Mouse (Mus musculus) small intestine, adult 2 months (tissue): ENCODE measurements around the gene Prkca. TPM values are rescaled to one million over a fixed set of nuclear protein-coding genes. Genes with fewer than 3 reads are reported as not detected.

ENCODE experiments used
- H3K27ac ChIP-seq: fragments of 200-500 bp; 2 replicates; pipeline ENCODE4 v1.5.1; 2012; ENCODE audit warnings: low read depth, low read length, control low read depth, inconsistent platforms; ENCODE audit not compliant: insufficient read depth
- H3K27me3 ChIP-seq: fragments of 200-500 bp; 2 replicates; pipeline ENCODE4 v1.6.1; 2012; ENCODE audit warnings: mild to moderate bottlenecking, moderate library complexity, low read length, inconsistent platforms; ENCODE audit not compliant: control insufficient read depth, insufficient read depth
- H3K36me3 ChIP-seq: fragments of 200-500 bp; 2 replicates; pipeline ENCODE4 v1.6.1; 2012; ENCODE audit warnings: mild to moderate bottlenecking, low read length, control low read depth, inconsistent platforms; ENCODE audit not compliant: control insufficient read depth, insufficient read depth
- H3K4me1 ChIP-seq: fragments of 200-500 bp; 2 replicates; pipeline ENCODE4 v1.6.1; 2012; ENCODE audit warnings: low read length, inconsistent platforms, mixed read lengths; ENCODE audit not compliant: control insufficient read depth, insufficient read depth, insufficient read length
- H3K4me3 ChIP-seq: fragments of 200-500 bp; 2 replicates; pipeline ENCODE4 v1.5.1; 2012; ENCODE audit warnings: low read depth, mild to moderate bottlenecking, control low read depth, inconsistent platforms, low read length, moderate library complexity
- CTCF ChIP-seq: fragments of 200-500 bp; IDR thresholded peaks from 2 replicates; pipeline ENCODE4 v1.5.1; 2012; ENCODE audit warnings: low read depth, mild to moderate bottlenecking, control low read depth, inconsistent platforms, low read length, moderate library complexity, mixed read lengths; ENCODE audit not compliant: insufficient replicate concordance, insufficient read length; ENCODE audit errors: extremely low read depth
- POLR2A ChIP-seq: fragments of 200-500 bp; IDR thresholded peaks from 2 replicates; pipeline ENCODE4 v1.6.1; 2012; ENCODE audit warnings: low read depth, mild to moderate bottlenecking, control low read depth, inconsistent platforms, low read length, moderate library complexity
- WGBS: fragments of 180-500 bp; shearing (Covaris S2); methylation state at CpG from one replicate; pipeline ENCODE4 v1.1.7; 2018; 5-methylcytosine and 5-hydroxymethylcytosine counted together
- polyA plus RNA-seq: library from polyadenylated mRNA; depleted of rRNA; stranded (reverse); fragments of >200 nt; gene quantifications from 2 replicates; pipeline ENCODE4 v1.2.3, GENCODE M21; 2012

The Prkca gene
- polyA plus RNA-seq, 1 experiment: 13.9 TPM

DNA sequence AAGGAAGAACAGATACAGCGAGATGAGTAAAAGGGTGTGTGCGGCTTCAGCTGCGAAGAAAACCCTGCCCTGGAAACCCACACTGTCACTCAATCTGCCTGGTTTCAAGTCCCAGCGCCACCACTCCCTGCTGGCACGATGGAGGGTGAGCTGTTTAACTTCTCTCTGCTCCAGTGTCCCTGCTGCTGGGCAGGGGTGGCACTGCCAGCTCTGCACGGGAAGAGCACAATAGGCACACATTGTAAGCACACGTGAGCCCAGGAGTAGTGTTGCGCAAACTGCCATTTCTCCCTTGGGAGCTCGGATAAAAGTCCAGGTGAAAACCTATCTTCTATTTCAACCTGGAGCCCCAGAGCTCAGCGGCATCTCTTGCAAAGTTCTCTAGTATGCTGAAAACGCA lies 12.9 kb downstream of the Prkca start:
- H3K36me3 ChIP-seq: peaks cover 11% of the 10 kb centered on the region
- H3K27ac ChIP-seq: peak overlapping the region; percentile 56
- no peak overlapping the region for H3K4me3 ChIP-seq
- peaks cover 20% of the 10 kb centered on the region for H3K4me1 ChIP-seq
- TF ChIP-seq CTCF (no peak), POLR2A (no peak)
- H3K27me3 ChIP-seq: no peaks in the 10 kb centered on the region
- 40% methylated on average over 11 of the region's 11 CpGs for WGBS

DNA sequence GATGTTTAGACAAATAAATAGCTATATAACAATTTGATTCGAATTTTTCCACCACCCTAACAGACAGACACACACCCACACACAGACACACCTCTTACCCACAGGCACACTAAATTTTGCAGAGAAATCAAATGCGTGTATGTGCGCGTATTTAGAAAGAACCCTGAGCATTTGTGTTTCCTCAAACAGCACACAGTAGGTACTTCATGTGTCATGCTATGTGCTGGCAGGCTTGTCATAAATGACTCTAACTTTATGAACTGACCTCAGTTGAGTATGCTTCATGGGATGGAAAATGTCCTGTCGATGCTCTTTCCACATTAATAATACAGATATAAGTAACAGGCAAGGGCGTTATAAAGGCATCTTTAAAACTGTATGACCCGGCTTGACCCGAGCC lies 17.8 kb downstream of the Prkca start:
- H3K27ac ChIP-seq: no peak overlapping the region
- peaks cover 8% of the 10 kb centered on the region for H3K4me1 ChIP-seq
- no peak overlapping the region for H3K4me3 ChIP-seq
- WGBS: 90% methylated on average over 8 of the region's 8 CpGs
- H3K36me3 ChIP-seq: peaks cover 12% of the 10 kb centered on the region
- H3K27me3 ChIP-seq: no peaks in the 10 kb centered on the region
- no peak for TF ChIP-seq CTCF

DNA sequence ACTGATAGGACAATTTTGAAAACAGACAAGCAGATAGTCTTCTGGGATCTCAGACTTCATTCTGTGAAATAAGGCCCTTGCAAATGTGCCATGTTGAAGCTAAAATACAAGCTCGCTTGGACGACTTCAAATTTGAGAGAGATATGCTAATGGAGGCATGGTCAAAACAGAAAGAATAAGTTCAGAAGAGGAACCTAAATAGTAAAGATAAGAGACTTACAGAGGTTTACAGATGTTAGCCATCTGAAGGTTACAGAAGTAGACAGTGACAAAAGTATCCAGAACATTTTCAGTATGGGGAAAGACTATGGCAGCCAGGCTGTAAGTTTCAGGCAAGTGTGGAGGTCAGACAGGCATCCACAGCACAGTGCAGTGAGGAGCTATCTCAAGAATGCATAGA lies 21.6 kb downstream of the Prkca start:
- no peak overlapping the region for H3K27ac ChIP-seq
- H3K4me1 ChIP-seq: peaks cover 3% of the 10 kb centered on the region
- H3K4me3 ChIP-seq: no peak overlapping the region
- TF ChIP-seq POLR2A (no peak), CTCF (no peak)
- peaks cover 13% of the 10 kb centered on the region for H3K36me3 ChIP-seq
- H3K27me3 ChIP-seq: no peaks in the 10 kb centered on the region
- 82% methylated on average over 2 of the region's 2 CpGs for WGBS

DNA sequence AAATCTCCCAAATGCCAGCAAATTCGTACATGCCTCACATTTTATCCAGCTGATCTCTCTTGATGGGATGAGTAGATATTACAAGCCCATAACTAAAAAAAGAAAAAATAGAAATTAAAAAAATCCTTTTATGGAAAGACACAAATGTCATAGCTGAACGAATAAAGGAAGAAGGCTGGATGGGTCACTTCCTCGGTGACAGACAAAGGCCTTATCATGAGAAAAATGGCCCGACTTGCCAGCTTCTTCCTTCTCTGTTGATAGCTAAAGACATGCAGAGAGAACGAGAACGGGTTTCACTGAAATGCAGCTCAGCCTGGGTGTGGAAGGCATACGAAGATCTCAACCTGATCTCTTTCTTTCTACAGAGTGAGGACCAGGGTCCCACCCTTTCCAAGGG lies 23.2 kb downstream of the Prkca start:
- Histone ChIP-seq H3K27ac (no peak overlapping the region), H3K4me1 (peaks cover 2% of the 10 kb centered on the region; the same call in 1 of the 2 replicates), H3K36me3 (peaks cover 15% of the 10 kb centered on the region), H3K4me3 (no peak overlapping the region), H3K27me3 (no peaks in the 10 kb centered on the region)
- 77% methylated on average over 7 of the region's 7 CpGs for WGBS
- TF ChIP-seq CTCF (no peak), POLR2A (no peak)

DNA sequence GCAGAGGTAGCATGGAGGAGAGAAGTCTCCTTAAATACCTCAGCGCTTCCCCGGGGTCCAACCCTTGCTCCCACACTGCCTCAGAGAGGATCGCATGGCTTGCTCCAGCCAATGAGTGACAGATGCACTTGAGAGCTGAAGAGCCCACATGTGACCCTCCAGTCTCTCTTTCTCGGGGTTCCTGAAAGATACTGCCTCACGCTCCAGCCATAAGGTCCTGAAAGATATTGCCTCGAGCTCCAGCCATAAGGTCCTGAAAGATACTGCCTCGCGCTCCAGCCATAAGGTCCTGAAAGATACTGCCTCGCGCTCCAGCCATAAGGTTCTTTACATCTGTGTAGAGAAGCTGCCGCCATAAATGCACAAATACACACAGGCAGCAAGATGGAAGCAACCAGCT lies 24.6 kb downstream of the Prkca start:
- Histone ChIP-seq H3K4me1 (peaks cover 2% of the 10 kb centered on the region; the same call in 1 of the 2 replicates), H3K27me3 (no peaks in the 10 kb centered on the region), H3K36me3 (peaks cover 13% of the 10 kb centered on the region), H3K4me3 (no peak overlapping the region), H3K27ac (no peak overlapping the region)
- WGBS: 91% methylated on average over 11 of the region's 11 CpGs
- TF ChIP-seq POLR2A (no peak), CTCF (no peak)

DNA sequence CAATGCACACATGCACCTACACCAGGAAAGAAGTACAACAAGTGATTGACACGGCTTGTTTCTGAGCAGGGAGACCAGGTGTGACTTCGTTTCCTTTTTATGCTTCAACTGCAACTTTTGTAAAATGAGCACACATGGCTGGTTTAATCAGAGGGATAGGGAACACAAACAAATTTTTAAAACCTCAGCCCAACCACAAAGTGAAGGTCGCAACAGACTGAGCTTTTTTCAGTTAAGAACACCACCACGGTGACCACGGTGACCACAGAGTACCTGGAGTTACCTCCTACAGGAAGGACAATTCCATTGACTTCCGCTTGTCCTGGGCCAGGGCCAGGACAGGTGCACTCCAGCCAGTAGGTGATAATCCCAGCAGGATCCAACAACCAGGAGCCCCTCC lies 25.9 kb downstream of the Prkca start:
- TF ChIP-seq POLR2A: no peak
- no peak for TF ChIP-seq CTCF
- Histone ChIP-seq H3K27me3 (no peaks in the 10 kb centered on the region), H3K36me3 (peaks cover 10% of the 10 kb centered on the region), H3K4me3 (no peak overlapping the region), H3K27ac (no peak overlapping the region), H3K4me1 (peaks cover 8% of the 10 kb centered on the region; the same call in 1 of the 2 replicates)
- 45% methylated on average over 6 of the region's 6 CpGs for WGBS

DNA sequence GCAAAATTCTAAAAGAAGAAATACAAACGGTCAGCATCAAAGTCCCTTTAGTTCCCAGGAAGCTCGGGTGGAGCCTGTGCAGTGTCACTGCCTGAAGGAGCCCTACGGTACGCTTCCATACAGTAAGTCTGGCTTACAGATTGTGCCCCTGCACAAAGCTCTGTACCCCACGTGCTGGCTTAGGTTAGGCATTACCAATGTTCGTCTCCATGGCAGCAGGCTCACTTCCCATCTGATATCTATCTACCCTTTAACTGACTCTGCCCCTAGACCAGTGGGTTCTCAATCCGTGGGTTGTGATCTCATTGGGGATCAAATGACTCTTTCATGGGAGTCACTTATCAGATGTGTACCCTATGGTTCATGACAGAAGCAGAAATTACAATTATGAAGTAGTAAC lies 28.0 kb downstream of the Prkca start:
- 75% methylated on average over 7 of the region's 7 CpGs for WGBS
- no peaks in the 10 kb centered on the region for H3K27me3 ChIP-seq
- peaks cover 21% of the 10 kb centered on the region; the same call in 1 of the 2 replicates for H3K4me1 ChIP-seq
- peaks cover 8% of the 10 kb centered on the region for H3K36me3 ChIP-seq
- H3K4me3 ChIP-seq: no peak overlapping the region
- no peak overlapping the region for H3K27ac ChIP-seq
- TF ChIP-seq CTCF (no peak), POLR2A (no peak)

DNA sequence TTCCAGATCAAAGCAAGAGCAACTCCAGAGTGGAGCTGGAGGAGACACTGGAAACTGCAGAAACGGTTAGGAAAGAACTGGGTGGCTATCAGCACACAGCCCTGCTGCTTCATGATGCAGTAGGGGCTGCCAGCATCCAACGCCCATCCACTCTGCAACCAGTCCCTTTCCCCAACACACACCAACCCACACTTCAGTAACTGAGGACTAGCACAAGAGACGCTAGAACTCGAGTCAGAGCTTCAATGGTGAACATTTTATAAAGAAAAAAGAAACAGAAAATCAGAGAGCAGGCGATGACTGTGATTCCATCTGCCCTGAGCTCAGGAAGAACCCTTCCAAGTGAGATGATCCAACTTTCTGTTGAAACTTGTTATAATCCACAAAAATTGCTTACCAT lies 31.2 kb downstream of the Prkca start:
- peaks cover 40% of the 10 kb centered on the region for H3K4me1 ChIP-seq
- no peak overlapping the region for H3K4me3 ChIP-seq
- H3K27me3 ChIP-seq: no peaks in the 10 kb centered on the region
- TF ChIP-seq CTCF: no peak
- no peak for TF ChIP-seq POLR2A
- peaks cover 6% of the 10 kb centered on the region for H3K36me3 ChIP-seq
- H3K27ac ChIP-seq: no peak overlapping the region
- WGBS: 68% methylated on average over 5 of the region's 5 CpGs

DNA sequence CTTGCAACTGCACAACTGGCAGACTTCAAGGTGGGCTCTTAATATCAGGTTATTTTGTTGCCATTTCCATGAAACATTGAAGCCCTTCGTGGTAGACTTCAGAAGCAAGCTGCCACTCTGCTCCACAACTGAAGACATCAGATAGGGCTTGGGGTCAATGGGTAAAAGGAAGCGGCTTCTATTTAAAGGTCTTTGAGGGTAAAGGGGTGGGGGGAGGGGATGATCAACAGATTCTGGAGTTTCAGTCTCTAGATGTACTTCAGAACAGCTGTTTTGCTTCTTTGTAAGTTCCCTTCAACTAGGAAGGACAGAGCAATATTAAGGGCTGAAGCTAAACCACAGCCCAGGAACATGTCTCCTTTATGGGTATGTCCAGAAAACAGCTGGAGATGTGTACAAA lies 31.8 kb downstream of the Prkca start:
- Histone ChIP-seq H3K36me3 (peaks cover 1% of the 10 kb centered on the region; the same call in 1 of the 2 replicates), H3K4me1 (peaks cover 40% of the 10 kb centered on the region), H3K27me3 (no peaks in the 10 kb centered on the region), H3K27ac (no peak overlapping the region), H3K4me3 (no peak overlapping the region)
- 28% methylated on average over 2 of the region's 2 CpGs for WGBS
- TF ChIP-seq CTCF (no peak), POLR2A (no peak)
